Mouse (Mus musculus) macrophage (primary cell): Measurements from ENCODE around the gene Ranbp9. TPM values are rescaled to one million over a fixed set of nuclear protein-coding genes. Genes with fewer than 3 reads are reported as not detected.

ENCODE experiments used
- H3K27ac ChIP-seq: fragments of 350-480 bp; formaldehyde crosslinking; 2 replicates; pipeline ENCODE4 v1.9.0; 2021
- H3K36me3 ChIP-seq: fragments of 350-480 bp; formaldehyde crosslinking; 2 replicates; pipeline ENCODE4 v1.9.0; 2021; ENCODE audit errors: inconsistent target
- H3K4me3 ChIP-seq: fragments of 350-480 bp; formaldehyde crosslinking; 2 replicates; pipeline ENCODE4 v1.9.0; 2021; ENCODE audit errors: inconsistent target
- H3K79me2 ChIP-seq: fragments of 350-480 bp; formaldehyde crosslinking; 2 replicates; pipeline ENCODE4 v1.9.0; 2021; ENCODE audit errors: inconsistent target
- WGBS: methylation state at CpG from one replicate; pipeline ENCODE4 v1.1.7; 2026; ENCODE audit warnings: inconsistent platforms; ENCODE audit not compliant: missing documents; 5-methylcytosine and 5-hydroxymethylcytosine counted together
- polyA plus RNA-seq: library from polyadenylated mRNA; stranded (reverse); fragments of 250-400 nt; gene quantifications from 3 replicates; pipeline ENCODE4 v1.2.4, GENCODE M21; 2018; ENCODE audit warnings: inconsistent platforms

Ranbp9 gene
- polyA plus RNA-seq, 1 experiment from 2014 or later, result 53.4 TPM

DNA sequence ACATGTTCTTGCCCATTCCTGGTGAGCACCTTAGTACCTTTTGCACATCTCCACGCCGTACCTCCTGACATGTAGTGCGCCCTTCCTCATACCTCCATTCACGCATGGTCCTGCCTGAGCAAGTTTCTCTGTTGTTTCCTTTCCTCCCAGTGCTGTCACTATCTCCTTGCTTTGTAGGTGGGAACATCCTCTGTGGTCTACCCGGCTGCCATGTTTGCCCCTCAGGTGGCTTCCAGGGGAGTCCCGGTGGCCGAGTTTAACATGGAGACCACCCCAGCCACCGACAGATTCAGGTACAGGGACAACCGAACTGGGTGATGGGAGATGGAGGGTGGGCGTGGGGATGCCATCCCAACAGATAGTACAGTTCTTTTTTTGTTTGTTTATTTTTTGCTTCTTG lies 95.8 kb downstream of the Ranbp9 start:
- no peaks in the 10 kb centered on the region for H3K79me2 ChIP-seq
- H3K27ac ChIP-seq, result no peak overlapping the region
- 98% methylated on average over 10 of the region's 10 CpGs for WGBS
- no peak overlapping the region for H3K4me3 ChIP-seq
- H3K36me3 ChIP-seq, result no peaks in the 10 kb centered on the region

DNA sequence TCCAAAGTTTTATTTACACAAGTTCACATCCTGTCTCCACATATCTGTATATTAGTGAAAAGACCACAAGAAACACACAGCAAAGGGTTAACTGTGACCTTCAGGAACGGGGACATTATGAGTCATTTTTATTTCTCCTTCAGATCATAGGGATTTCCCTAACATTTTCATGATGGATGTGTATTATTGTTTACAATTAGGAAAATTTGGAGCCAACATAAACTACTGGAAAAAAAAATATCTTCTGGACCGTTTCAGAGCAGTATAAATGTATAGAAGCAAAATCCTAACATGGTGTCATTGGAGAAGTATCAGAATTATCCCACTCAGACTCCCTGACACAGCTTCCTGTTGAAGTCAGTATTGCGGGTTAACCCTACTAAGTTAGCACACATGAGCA lies 101.1 kb downstream of the Ranbp9 start:
- Histone ChIP-seq H3K36me3 (peaks cover 7% of the 10 kb centered on the region; the same call in 1 of the 2 replicates), H3K4me3 (no peak overlapping the region), H3K79me2 (no peaks in the 10 kb centered on the region), H3K27ac (no peak overlapping the region)
- WGBS, result 96% methylated on average over 3 of the region's 3 CpGs

DNA sequence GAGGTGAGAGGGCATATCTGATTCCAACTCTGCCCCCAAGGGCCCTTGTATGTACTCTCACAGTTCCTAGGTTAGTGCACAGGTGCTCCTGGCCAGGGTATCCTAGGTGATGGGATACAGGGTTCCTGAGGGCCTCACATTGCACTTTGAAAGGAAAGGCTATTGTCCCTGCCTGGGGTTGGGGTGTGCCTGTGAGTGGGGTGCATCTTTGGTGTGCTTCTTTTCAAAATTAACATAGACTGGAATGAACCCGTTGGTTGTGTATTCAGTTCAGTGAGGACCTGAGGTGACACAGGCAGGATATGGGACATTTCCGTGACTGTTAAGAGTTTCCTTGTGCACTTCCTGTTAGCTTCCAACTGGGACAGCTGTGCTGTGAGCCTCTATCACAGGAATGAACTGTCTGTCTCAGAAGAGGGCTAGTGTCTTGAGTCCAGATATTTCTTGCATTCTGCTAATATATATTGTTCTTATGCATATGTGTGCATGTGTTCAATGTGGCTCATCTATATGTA lies 106.1 kb downstream of the Ranbp9 start:
- WGBS, result 76% methylated on average over 2 of the region's 2 CpGs
- H3K27ac ChIP-seq, result no peak overlapping the region
- H3K4me3 ChIP-seq, result no peak overlapping the region
- no peaks in the 10 kb centered on the region for H3K79me2 ChIP-seq
- peaks cover 25% of the 10 kb centered on the region; the same call in 1 of the 2 replicates for H3K36me3 ChIP-seq

DNA sequence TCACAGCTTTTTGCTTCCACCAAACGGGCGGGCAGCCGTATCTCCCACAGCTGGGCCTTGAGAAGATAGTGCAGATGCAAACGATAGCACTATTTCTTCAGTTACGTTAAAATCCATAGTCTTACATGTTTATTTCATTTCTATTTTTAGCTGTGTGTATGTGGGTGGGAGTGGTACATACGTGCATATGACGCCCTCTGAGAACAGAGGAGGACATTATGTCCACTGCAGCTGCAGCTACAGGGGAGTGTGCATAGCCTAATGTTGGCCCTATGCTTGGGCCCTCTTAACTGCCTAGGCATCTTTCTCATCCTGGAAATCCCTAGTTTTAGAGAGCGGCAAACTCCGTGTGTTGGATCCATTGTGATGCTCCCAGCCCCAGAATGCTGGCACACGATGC lies 106.9 kb downstream of the Ranbp9 start:
- Histone ChIP-seq H3K36me3 (peaks cover 25% of the 10 kb centered on the region; the same call in 1 of the 2 replicates), H3K4me3 (no peak overlapping the region), H3K27ac (no peak overlapping the region), H3K79me2 (no peaks in the 10 kb centered on the region)
- WGBS, result 96% methylated on average over 9 of the region's 10 CpGs

DNA sequence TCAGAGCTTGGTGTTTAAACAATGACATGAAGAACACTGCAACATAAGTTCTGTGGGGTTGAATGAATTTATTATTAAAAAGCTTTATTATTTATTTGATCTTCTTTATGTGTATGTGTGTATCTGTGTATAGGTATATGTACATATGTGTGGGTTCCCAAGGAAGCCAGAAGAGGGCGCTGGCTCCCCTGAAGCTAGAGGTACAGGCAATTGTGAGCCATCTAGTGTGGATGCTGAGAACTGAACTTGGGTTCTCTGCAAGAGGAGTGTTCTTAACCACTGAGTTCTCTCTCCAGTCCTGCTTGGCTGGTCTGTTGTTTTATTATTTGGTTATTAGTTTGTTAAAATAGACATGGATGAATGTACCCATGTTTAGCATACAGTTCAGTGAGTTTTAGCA lies 108.2 kb downstream of the Ranbp9 start:
- H3K4me3 ChIP-seq, result no peak overlapping the region
- no peaks in the 10 kb centered on the region for H3K79me2 ChIP-seq
- peaks cover 25% of the 10 kb centered on the region; the same call in 1 of the 2 replicates for H3K36me3 ChIP-seq
- WGBS, result 100% methylated on average over 1 of the region's 1 CpGs
- H3K27ac ChIP-seq, result no peak overlapping the region

DNA sequence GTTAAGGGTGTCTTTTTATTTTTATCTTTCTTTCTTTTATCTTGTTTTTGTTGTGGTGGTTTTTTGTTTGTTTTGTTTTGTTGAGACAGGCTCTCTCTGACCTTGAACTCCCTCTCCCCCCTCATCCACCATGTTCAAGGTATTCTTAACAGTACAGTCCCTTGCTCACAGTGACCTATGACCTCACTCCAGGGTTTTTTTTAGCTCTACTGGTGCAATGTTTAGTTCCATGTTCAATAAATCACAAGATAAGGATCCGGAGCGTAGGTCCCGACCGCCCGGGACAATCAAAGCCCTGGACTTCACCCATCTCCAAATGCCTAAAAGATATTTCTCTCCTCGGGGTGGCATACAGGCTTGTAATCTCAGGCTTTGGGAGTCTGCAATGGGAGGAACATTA lies 111.0 kb downstream of the Ranbp9 start:
- Histone ChIP-seq H3K4me3 (no peak overlapping the region), H3K79me2 (no peaks in the 10 kb centered on the region), H3K36me3 (peaks cover 18% of the 10 kb centered on the region; the same call in 1 of the 2 replicates), H3K27ac (no peak overlapping the region)
- WGBS, result 91% methylated on average over 6 of the region's 6 CpGs

DNA sequence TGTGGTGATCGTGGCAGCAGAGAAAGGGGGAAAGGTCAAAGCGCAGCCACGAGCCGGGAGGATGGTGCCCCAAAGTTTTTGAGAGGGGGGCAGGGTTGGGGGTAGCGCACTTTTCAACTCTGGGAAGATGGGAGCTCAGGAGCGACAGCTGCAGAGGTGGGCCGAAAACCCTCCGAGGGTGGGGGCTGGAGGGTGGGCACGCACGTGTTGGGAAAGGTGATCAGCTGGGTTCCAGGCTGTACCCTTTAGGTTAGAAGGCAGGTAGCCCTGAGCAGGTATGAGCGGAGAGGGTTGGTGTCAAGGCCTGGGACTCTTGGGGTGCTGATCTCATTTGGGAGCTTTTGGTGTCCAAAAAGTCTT lies 115.3 kb downstream of the Ranbp9 start:
- WGBS, result 11% methylated on average over 6 of the region's 11 CpGs
- Histone ChIP-seq H3K36me3 (0 out of 2 replicates have a peak, but pooled peaks cover 2% of the 10 kb centered on the region), H3K79me2 (no peaks in the 10 kb centered on the region), H3K27ac (no peak overlapping the region), H3K4me3 (peak overlapping the region; percentile 64)

DNA sequence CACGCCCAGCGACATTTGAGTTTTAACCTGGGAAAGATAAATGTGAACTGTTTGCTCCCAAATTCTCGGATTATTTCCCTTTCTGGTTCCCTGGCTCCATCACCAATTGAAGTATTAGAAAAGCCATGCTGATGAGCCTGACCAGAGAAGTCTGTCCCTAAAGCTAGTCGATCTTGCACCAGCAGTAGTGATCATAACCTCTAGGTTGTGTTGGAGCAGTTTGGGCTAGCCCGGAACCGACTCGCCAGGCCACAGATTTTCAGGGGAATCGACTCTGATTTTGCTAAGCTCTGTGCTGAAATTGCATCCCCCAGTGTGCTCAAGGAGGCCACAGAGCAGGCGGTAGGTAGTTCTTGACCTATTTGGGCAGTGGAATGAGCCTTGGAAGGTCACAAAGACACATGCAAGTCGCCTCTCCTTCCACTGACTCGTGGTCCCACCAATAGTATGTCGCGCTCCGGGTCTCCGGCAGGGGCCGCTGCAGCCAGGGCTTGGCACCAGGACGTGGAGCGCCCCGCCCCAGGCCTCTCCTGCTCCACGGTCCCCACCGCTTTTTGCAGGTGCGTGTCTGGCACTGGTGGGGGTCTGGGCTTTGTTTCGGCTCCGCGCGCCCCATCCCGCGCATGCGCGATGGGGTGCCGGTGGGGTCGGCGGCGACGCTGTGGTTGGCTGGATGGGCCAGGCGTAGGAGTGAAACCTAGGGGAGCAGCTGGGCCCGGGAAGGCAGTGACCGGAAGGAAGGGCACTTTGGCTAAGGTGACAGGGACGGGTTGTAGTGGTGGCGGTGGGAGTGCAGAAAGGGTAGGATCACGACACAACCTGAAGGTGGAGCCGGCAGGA lies 115.9 kb downstream of the Ranbp9 start, which contains the start of gene Sirt5:
Gene Sirt5 (plus strand): TSS at position 512 of the 840 bp plus-strand sequence.
- Histone ChIP-seq H3K4me3 (peak within 1 kb of the TSS; percentile 64), H3K36me3 (no peaks in the 10 kb centered on the region), H3K27ac (no peak within 1 kb of the TSS), H3K79me2 (no peaks in the 10 kb centered on the region)
- WGBS, result 15% methylated on average over 42 of the region's 42 CpGs

DNA sequence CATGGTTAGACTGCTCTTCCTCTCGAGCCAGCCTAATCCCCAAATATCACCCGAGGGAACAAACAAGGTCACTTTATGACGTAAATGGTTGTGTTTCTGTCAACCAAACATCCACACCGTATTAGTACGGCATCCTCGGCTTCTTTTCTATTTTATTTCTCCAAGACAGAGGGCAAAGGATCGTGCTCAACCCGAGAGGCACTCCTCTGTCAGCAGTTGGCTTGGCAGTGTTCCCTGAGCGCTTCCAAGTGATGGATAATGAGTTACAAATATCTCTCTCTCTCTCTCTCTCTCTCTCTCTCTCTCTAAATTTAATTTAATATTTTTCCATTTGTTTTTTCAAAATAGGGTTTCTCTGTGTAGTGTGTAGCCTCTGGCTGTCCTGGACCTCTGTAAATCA lies 118.7 kb downstream of the Ranbp9 start:
- no peaks in the 10 kb centered on the region for H3K36me3 ChIP-seq
- H3K4me3 ChIP-seq, result no peak overlapping the region
- WGBS, result 89% methylated on average over 9 of the region's 9 CpGs
- H3K27ac ChIP-seq, result no peak overlapping the region
- H3K79me2 ChIP-seq, result no peaks in the 10 kb centered on the region

DNA sequence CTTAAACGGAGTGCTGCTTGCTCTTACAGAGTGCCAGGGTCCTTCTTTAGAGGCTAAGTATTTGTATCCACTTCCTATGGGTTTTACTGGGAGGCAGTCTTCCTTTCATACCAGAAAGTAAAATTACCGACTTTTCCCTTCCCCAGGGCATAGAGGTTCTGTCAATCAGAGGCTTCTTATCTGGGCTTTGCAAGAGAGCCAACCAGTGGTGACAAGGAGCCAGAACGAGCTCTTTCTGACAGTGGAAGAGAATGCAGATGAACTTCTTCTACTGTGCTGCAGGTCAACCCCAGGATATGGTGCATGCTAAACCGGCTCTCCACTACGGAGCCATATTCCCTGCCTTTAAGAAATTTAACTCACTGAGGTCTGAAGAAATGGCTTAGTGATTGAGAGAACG lies 120.5 kb downstream of the Ranbp9 start:
- H3K4me3 ChIP-seq, result no peak overlapping the region
- WGBS, result 76% methylated on average over 6 of the region's 6 CpGs
- no peaks in the 10 kb centered on the region for H3K79me2 ChIP-seq
- no peaks in the 10 kb centered on the region for H3K36me3 ChIP-seq
- H3K27ac ChIP-seq, result no peak overlapping the region

DNA sequence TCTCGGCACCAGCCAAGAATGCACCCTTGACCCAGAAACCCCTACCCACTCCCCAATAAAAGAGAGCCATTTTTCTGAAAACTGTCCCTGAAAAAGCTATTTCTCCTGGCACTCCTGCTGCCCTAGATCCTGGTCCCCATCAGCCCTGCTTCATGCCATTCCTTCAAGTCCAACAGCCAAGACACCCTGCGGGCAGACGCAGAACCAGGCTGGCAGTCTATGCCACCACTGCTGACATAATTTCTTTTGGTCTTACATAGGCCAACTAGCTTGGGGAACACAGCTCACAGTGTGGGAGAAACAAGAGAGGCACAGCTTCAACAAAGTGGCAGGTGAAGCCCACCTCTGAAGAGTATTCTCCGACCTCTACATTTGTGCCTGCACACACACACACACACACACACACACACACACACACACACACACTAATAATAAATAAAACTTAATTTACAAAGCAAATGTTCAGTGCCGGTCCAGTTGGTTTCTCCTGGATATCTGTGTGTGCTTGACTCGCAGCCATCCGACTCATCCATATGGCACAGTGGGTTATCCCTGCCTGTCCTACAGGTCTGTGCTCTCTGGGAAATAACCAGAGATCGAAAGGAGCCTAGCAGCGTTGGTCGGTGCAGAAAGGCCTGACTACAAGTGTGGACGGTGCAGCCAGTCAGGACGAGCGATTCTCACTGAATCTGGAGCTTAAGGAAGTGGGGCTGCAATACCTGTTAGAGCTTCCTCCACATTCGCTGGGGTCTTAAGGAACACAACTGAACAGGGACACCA lies 124.5 kb downstream of the Ranbp9 start:
- 91% methylated on average over 14 of the region's 14 CpGs for WGBS
- Histone ChIP-seq H3K79me2 (no peaks in the 10 kb centered on the region), H3K4me3 (no peak overlapping the region), H3K27ac (no peak overlapping the region), H3K36me3 (no peaks in the 10 kb centered on the region)

DNA sequence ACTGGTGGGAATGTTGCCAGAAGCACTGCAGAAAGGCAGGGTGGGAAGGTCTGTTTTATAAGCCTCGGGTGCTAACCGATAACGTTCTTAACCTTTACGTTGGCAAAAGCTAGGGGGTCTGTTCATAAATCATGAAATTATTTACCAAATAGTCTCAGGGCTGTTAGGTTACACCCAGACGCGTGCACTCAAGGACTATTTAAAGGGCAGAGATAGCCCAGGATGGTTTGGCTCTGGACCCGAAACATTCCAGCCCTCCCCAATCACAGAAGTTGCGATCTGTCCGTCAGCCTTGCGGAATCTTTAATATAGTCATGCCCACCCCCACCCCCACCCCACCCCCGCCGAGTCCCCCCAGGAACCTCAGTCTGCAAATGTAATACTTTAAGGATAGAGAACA lies 126.7 kb downstream of the Ranbp9 start:
- H3K27ac ChIP-seq, result no peak overlapping the region
- H3K4me3 ChIP-seq, result no peak overlapping the region
- 93% methylated on average over 10 of the region's 12 CpGs for WGBS
- H3K36me3 ChIP-seq, result no peaks in the 10 kb centered on the region
- no peaks in the 10 kb centered on the region for H3K79me2 ChIP-seq

DNA sequence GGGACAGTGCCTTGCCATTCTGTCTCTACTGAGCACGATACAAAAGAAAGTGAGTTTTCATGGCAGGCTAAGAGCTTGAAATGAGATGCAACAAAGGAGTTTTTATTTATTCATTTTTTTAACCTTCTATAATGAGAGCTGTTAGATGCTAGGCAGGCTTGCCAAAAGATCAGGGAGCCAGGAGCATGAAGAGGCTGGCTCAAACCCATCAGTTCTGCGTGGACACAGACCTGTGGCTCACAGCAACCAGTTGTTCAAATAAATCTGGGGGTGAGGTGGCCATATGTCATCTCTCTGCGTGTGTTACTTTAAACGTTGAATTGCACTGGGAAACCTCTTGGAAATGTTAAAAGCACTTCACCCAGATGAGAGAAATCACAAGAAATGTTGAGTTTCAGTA lies 127.7 kb downstream of the Ranbp9 start:
- Histone ChIP-seq H3K4me3 (no peak overlapping the region), H3K36me3 (no peaks in the 10 kb centered on the region), H3K79me2 (no peaks in the 10 kb centered on the region), H3K27ac (no peak overlapping the region)
- 93% methylated on average over 4 of the region's 4 CpGs for WGBS
